Mouse (Mus musculus): ENCODE results near the gene D330020A13Rik.

The D330020A13Rik gene

DNA sequence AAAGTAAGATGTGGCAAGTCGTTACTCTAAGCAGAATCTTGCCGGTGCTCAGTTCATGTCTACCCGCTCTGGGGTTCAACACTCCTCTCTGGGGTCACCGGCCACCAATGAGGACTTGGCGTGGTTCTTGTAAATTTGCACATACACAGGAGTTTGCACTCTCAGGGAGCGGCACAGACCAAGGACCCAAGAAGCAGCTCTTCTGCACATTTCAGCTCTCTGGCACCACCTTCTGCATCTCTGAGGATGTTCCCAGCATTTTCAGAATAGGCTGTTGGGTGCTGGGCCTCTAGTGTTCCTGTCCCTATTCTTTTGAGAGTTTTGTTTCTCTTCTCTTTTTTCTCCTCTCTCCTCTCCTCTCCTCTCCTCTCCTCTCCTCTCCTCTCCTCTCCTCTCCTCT lies 7.0 kb downstream of the D330020A13Rik start:
- peak; percentile 78 for DNase-seq (ENCODE audit: low spot score)

DNA sequence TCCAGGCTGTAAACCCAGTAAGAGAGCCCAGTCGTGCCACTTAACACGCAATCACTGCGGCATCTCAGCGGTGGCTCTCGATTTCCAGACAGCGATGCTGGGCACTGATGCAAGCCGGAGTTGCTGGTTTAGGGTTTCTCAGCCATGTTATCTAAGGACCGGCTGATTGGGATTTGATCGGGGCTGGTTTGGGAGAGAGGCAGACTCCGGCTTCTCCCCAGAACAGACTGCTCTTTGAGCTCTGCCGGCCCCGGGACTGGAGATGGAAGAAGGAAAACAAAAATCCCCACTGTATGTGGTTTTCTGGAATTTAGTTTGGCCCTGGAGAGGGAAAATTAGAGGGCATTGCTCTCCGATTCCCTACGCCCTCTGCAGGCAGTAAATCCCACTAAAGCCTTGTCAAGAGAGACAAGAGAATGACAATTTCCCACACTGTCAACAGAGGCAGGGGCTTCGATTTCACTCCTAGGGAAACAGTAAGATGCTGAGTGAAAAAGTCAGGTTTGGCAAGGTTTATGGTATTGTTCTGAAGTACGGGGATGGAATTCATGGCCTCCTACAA lies 8.7 kb downstream of the D330020A13Rik start:
- DNase-seq (ENCODE audit: low spot score): peak; percentile 47

- no peak for DNase-seq (ENCODE audit: low spot score)
These were observed 12.9 kb downstream of the D330020A13Rik start for GRCm38 (mm10) chr6:120306859-120307594.

DNA sequence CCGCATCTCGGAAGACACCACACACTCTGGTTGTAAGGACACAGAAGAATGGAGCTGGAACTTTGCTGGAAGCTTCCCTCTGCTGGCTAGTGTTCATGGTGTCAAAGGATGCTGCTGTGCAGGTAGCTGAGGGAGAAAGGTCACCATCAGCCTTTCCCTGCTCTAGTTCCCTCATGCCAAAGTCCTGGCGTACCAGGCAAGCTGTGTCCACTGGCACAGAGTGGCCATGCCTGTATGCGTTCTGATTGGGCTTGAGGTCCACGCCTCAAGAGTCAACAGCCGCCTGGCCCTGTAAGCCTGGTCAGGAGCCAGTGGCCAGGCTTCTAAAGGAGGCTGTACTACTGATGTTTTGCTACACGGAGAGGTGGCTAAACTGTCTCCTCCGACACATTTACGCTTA lies 15.2 kb downstream of the D330020A13Rik start:
- DNase-seq (ENCODE audit: low spot score): no peak

GRCm38 (mm10) chr6:120309787-120310186 lies 15.6 kb downstream of the D330020A13Rik start:
- no peak for DNase-seq (ENCODE audit: low spot score)

GRCm38 (mm10) chr6:120312443-120312842 lies 18.3 kb downstream of the D330020A13Rik start:
- no peak for DNase-seq (ENCODE audit: low spot score)

GRCm38 (mm10) chr6:120318303-120318940 lies 24.3 kb downstream of the D330020A13Rik start:
- no peak for DNase-seq (ENCODE audit: low spot score)

DNA sequence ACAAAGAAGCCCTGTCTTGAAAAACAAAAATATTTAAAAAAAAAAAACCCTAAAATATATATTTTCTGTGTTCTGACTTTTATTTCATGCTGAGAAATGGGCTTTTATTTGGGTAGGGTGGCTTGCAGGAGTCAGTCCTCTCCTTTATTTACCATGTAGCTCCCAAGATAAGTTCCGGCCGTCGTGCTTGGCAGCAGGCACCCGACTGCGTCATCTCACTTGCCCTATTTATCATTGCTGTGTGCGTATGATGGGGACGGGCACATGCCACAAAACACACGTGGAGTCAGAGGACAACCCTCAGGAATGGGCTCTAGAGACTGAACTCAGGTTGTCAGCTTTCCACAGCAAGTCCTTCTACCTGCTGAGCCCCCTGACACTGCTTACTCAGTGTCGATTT lies 25.0 kb downstream of the D330020A13Rik start:
- DNase-seq (ENCODE audit: low spot score): no peak

- no peak for DNase-seq (ENCODE audit: low spot score)
These were observed 26.2 kb downstream of the D330020A13Rik start for GRCm38 (mm10) chr6:120320369-120320768.

GRCm38 (mm10) chr6:120324295-120324927 lies 30.2 kb downstream of the D330020A13Rik start:
- peak; percentile 92 for DNase-seq (ENCODE audit: low spot score)

- DNase-seq (ENCODE audit: low spot score): no peak
These were observed 38.2 kb downstream of the D330020A13Rik start for GRCm38 (mm10) chr6:120332351-120332750.

DNA sequence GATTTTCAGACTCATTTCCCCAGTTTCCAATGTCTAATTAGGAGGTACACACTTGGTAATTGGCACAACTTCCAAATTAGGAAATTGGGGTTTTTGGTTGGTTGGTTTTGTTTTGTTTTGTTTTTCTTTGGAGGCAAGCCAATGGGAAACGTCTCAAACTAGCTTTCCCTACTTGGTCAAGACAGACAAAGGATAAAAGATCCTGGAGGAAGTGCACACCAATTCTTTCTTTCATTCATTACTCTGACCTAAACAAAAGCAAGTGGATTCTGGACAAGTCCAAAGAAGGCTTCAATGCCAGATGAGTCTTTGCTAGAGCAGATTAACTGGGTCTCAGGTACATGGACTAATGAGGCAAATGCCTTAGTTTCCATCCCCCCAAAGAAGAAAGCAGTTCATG lies 49.8 kb downstream of the D330020A13Rik start:
- DNase-seq (ENCODE audit: low spot score): no peak
